Mouse (Mus musculus) naive thymus-derived CD4-positive, alpha-beta T cell, adult 5 months (primary cell): ENCODE data around the gene Psmb4. TPM values are rescaled to one million over a fixed set of nuclear protein-coding genes. Genes with fewer than 3 reads are reported as not detected.

ENCODE experiments used
- polyA plus RNA-seq: library from polyadenylated mRNA; unstranded; fragments of 100-300 nt; shearing (Covaris generic); gene quantifications from one replicate; pipeline ENCODE4 v1.2.1, GENCODE M21; 2017

The Psmb4 gene
- polyA plus RNA-seq: 270 TPM

DNA sequence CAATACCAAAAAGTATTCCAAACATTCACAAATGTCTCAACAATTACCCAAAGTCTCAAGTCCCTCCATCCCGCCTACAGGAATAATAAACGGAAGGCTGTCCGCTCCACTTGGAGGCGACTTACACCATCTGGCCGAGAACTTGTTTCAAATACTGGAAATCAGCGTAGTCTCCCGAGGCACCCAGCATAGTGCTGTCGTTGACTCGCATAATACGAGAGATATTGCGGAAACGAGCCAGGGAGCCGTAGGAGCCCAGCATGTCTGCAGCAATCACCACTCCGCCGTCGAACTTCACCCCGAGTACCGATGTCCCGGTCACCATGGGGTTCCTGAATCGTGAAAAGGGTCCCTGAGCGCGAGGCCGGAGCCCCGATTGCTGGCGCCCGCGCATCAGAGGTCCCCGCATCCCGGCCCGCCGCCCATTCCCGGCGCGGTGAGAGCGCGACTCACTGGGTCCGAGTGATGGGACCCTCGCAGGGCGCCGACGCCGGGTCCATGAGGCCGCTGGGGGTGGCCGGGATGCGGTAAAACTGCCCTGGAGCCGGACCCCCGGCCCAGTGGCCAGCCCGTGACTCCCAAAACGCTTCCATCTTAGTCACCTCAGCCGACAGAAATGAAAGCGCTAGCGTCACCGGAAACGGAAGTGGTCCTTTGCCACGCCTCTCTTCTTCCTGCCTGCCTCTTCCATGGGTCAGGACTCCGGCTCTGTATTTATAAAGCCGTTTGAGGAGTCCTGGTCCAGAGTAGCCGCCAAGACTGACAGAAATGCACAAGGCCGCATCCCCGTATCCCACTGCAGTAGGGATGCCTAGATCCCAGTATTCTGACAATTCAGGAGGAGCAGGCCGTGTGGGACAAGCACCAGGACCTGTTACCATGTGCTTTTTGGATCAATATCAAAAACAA is at the start of gene Psmb4:
TSS of gene Psmb4 (minus strand) at position 646 of the 909 bp plus-strand sequence.

DNA sequence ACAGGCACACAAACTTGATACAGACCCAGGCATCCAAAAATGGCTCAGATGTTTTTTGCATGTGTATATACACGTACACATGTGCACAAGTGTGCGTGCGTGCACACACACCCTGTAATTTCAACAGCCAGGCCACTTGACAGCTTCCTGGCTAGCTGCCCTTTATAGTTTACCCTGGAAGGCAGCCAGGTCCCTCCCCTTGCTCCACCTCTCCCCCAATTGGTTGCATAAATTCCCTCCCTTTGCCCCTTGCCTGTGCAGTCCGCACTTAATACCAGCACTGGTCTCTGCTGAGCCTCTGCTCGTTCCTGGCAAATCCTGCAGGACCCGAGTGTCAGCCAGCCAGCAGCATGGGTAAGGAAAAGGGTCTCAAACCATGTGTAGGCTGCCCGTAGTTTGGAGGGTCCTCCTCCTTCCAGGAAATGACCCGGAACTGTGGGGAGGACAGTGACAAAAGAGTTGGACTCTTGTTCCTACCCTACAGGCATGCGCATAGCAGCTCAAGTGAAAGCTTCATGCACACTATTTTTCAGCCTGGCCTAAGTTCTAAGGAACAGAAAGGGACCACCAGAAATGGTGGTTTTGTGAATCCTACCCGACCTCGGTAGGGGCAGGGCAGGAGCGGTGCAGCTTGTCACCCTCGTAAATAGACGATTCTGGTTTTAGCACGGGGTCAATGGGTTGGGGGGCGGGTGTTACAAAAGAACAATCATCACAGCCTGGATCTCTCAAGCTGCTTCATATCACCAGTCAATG is 46.2 kb upstream of the Psmb4 start, which contains the start of gene Selenbp1:
TSS of gene Selenbp1 (plus strand) at position 248 of the 756 bp plus-strand sequence.

DNA sequence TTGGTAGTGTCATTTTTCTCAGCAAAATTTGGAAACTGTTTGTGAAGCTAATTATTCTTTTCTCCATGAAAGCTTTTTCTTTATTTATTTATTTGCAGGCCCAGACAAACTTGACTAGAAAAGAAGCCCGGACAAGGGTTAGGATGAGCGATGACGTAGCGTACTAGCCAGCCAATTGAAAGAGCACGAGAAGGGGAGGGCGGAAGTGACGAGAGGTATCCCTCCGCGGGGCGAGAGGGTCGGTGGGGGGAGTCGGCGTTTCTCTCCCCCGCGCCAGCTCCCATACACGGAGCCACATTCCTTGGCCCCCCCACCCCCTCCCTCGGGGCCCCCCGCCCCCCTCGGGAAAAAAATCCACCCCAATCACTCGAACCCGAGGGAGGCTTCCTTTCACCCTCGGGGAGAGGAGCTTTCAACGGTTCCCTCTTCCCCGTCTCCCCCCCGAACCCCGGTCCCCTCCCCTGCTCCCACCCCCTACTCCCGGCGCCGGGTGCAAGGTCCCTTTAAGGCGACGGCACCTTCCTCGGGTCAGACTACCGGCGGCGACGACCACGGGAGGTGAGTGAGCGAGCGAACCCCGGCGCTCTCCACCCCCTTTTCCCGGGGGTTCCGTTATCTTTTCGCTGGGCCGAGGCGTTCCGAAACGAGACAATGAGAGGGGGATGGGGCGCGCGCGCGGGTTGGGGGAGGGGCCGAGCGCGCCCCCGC is 49.4 kb downstream of the Psmb4 start, which contains the start of gene Pogz:
TSS of gene Pogz (plus strand) at position 385 of the 708 bp plus-strand sequence.

Other genes with a start within 250 kb of the Psmb4 start
- not detected for gene Gm10972, start 243.8 kb downstream of the Psmb4 start, polyA plus RNA-seq
- 5.8 TPM for gene Tuft1, start 228.1 kb downstream of the Psmb4 start, polyA plus RNA-seq
- gene Selenbp2, start 193.4 kb downstream of the Psmb4 start, polyA plus RNA-seq: not detected
- 0.09 TPM for gene Cgn, start 100.5 kb downstream of the Psmb4 start, polyA plus RNA-seq
- gene Pogz, start 49.4 kb downstream of the Psmb4 start, polyA plus RNA-seq: 25.1 TPM
- 2.3 TPM for gene Selenbp1, start 46.1 kb upstream of the Psmb4 start, polyA plus RNA-seq
- gene Rfx5, start 67.1 kb upstream of the Psmb4 start, polyA plus RNA-seq: 10.3 TPM
- 19.5 TPM for gene Pi4kb, start 87.8 kb upstream of the Psmb4 start, polyA plus RNA-seq
- 51.6 TPM for gene Zfp687, start 128.5 kb upstream of the Psmb4 start, polyA plus RNA-seq
- gene Psmd4, start 155.7 kb upstream of the Psmb4 start, polyA plus RNA-seq: 282 TPM
- gene Pip5k1a, start 220.0 kb upstream of the Psmb4 start, polyA plus RNA-seq: 47.5 TPM
- gene Vps72, start 224.1 kb upstream of the Psmb4 start, polyA plus RNA-seq: 87.8 TPM
- gene Tmod4, start 237.5 kb upstream of the Psmb4 start, polyA plus RNA-seq: 1.5 TPM
- 86.6 TPM for gene Scnm1, start 247.1 kb upstream of the Psmb4 start, polyA plus RNA-seq
- 34.5 TPM for gene Lysmd1, start 247.1 kb upstream of the Psmb4 start, polyA plus RNA-seq